Mouse (Mus musculus): ENCODE measurements around the gene Gm17087. TPM values are rescaled to one million over a fixed set of nuclear protein-coding genes. Genes with fewer than 3 reads are reported as not detected.

Gm17087 gene
- not detected for polyA plus RNA-seq (2014; fragmentation: Illumina TruSeq; extraction: RNeasy Lipid Tissue Mini Kit (QIAGEN cat#74804); ENCODE audit: low read depth, low replicate concordance)

GRCm38 (mm10) chr17:8566850-8567249 lies at the start of gene Gm17087:
Gene Gm17087 (minus strand): TSS chr17:8566950.

GRCm38 (mm10) chr17:8525225-8525721 lies 41.5 kb downstream of the Gm17087 start, which contains the start of gene Pde10a:
Gene Pde10a (plus strand): TSS chr17:8525372.

Other genes with a start within 250 kb of the Gm17087 start
- not detected for gene Prr18, start 229.5 kb downstream of the Gm17087 start, polyA plus RNA-seq (2014; fragmentation: Illumina TruSeq; extraction: RNeasy Lipid Tissue Mini Kit (QIAGEN cat#74804); ENCODE audit: low read depth, low replicate concordance)
- not detected for gene T2, start 211.0 kb downstream of the Gm17087 start, polyA plus RNA-seq (2014; fragmentation: Illumina TruSeq; extraction: RNeasy Lipid Tissue Mini Kit (QIAGEN cat#74804); ENCODE audit: low read depth, low replicate concordance)
- gene T, start 132.5 kb downstream of the Gm17087 start, polyA plus RNA-seq (2014; fragmentation: Illumina TruSeq; extraction: RNeasy Lipid Tissue Mini Kit (QIAGEN cat#74804); ENCODE audit: low read depth, low replicate concordance) = 0.13 TPM
- 22.3 TPM for gene Pde10a, start 41.6 kb downstream of the Gm17087 start, polyA plus RNA-seq (2014; fragmentation: Illumina TruSeq; extraction: RNeasy Lipid Tissue Mini Kit (QIAGEN cat#74804); ENCODE audit: low read depth, low replicate concordance)